Mouse (Mus musculus) forebrain, embryonic 16.5 days (tissue): ENCODE results near the gene Rspo3. TPM values are rescaled to one million over a fixed set of nuclear protein-coding genes. Genes with fewer than 3 reads are reported as not detected.
A peak's percentile ranks its signal among the peaks of the same experiment; 100 is the strongest.

ENCODE experiments used
- ATAC-seq: fragments of 200-750 bp; cut with Nextera tagmentation; 2 replicates; pipeline ENCODE4 v1.8.0; 2017; ENCODE audit warnings: mild to moderate bottlenecking, moderate library complexity
- H3K27ac ChIP-seq: fragments of 300-500 bp; sonication (generic); 2 replicates; pipeline ENCODE4 v1.5.1; 2014; ENCODE audit warnings: low read length, control low read depth
- H3K27me3 ChIP-seq: fragments of 300-500 bp; sonication (generic); replicated peaks from 2 replicates; pipeline ENCODE4 v1.6.1; 2014; ENCODE audit warnings: low read length; ENCODE audit not compliant: control insufficient read depth, insufficient read depth
- H3K36me3 ChIP-seq: fragments of 300-500 bp; sonication (generic); 2 replicates; pipeline ENCODE4 v1.6.1; 2014; ENCODE audit not compliant: control insufficient read depth, insufficient read depth
- H3K4me1 ChIP-seq: fragments of 300-500 bp; sonication (generic); replicated peaks from 2 replicates; pipeline ENCODE4 v1.6.1; 2014; ENCODE audit warnings: low read length; ENCODE audit not compliant: control insufficient read depth, insufficient read depth
- H3K4me2 ChIP-seq: fragments of 300-500 bp; sonication (generic); 2 replicates; pipeline ENCODE4 v1.6.1; 2014; ENCODE audit warnings: mild to moderate bottlenecking, low read length, control low read depth
- H3K4me3 ChIP-seq: fragments of 300-500 bp; sonication (generic); replicated peaks from 2 replicates; pipeline ENCODE4 v1.5.1; 2014; ENCODE audit warnings: mild to moderate bottlenecking, low read length, control low read depth
- H3K9ac ChIP-seq: fragments of 300-500 bp; sonication (generic); replicated peaks from 2 replicates; pipeline ENCODE4 v1.6.1; 2014; ENCODE audit warnings: low read depth, low read length, control low read depth
- H3K9me3 ChIP-seq: fragments of 300-500 bp; sonication (generic); 2 replicates; pipeline ENCODE4 v1.6.1; 2016; ENCODE audit warnings: low read length; ENCODE audit not compliant: control insufficient read depth
- WGBS: fragments of 180-500 bp; shearing (Covaris S2); extraction: QIAGEN DNeasy Blood & Tissue Kit; methylation state at CpG from one replicate; pipeline ENCODE4 v1.1.7; 2014; 5-methylcytosine and 5-hydroxymethylcytosine counted together
- polyA plus RNA-seq: library from polyadenylated mRNA; unstranded; fragments of >200 nt; fragmentation: Nextera tagmentation; extraction: Ambion mirVana; gene quantifications from 2 replicates; pipeline ENCODE4 v1.2.1, GENCODE M21; 2015

The Rspo3 gene
- polyA plus RNA-seq, 1 experiment from 2014 or later: 15.6 TPM

GRCm38 (mm10) chr10:29533846-29534829 is 1.5 kb downstream of the Rspo3 start:
- peak; percentile 24; the same call in 1 of the 2 replicates for ATAC-seq
- WGBS: under 1% methylated on average over 24 of the region's 24 CpGs
- H3K9me3 ChIP-seq: no peaks in the 10 kb centered on the region
- H3K36me3 ChIP-seq: no peaks in the 10 kb centered on the region
- H3K4me2 ChIP-seq: peak overlapping the region; percentile 78
- peak overlapping the region; percentile 71 for H3K4me3 ChIP-seq
- peak overlapping the region; percentile 46; the same call in 1 of the 2 replicates for H3K27ac ChIP-seq
- H3K9ac ChIP-seq: peak overlapping the region; percentile 78
- H3K4me1 ChIP-seq: peaks cover 27% of the 10 kb centered on the region
- 0 out of 2 replicates have a peak, but pooled peaks cover 6% of the 10 kb centered on the region for H3K27me3 ChIP-seq

DNA sequence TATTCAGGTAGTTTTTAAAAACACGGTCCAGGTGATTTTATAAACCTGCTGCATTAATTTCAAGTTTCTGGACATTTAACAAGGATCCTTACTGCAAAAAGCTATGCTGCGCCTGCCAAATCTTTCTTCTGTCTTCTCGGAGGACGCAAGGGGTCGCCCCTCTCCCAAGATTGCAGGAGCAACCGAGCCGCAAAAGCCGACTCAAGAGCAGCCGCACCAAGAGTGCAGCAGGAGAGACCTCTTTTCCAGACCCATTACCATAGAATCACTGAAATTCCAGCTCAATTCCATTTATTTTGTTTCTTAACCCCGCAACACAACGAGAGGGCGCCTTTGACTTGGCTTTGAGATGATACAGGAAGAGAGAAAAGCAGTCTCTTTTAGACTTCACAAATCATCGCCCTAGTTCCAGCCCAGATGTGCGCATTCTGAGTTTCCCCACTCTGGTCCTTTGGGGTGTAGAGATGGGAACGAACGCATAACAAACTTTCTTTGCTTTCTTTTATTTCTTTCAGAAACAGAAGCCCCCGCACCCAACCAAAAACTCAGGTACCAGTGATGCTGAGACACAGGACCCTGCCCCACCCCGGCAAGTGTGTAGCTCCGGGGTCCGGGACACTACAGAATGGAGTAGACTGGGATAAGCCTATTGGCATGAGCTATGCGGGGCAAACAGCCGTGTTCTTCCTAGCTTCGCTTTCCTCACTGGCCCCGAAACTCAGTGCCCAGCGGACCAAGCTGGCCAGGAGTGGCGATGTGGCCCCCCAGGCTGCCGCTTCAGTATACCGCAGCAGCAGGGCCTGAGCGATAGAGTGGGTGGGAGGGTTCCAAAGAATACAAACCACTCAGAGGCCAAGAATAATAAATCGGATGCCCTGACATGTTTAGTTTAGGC is 2.6 kb downstream of the Rspo3 start:
- H3K9me3 ChIP-seq: no peaks in the 10 kb centered on the region
- 1% methylated on average over 30 of the region's 30 CpGs for WGBS
- no peaks in the 10 kb centered on the region for H3K36me3 ChIP-seq
- peaks cover 24% of the 10 kb centered on the region for H3K4me1 ChIP-seq
- ATAC-seq: peak; percentile 79
- H3K27ac ChIP-seq: peak overlapping the region; percentile 46; the same call in 1 of the 2 replicates
- peak overlapping the region; percentile 78 for H3K9ac ChIP-seq
- H3K4me2 ChIP-seq: peak overlapping the region; percentile 78
- H3K4me3 ChIP-seq: peak overlapping the region; percentile 71
- H3K27me3 ChIP-seq: 0 out of 2 replicates have a peak, but pooled peaks cover 6% of the 10 kb centered on the region

DNA sequence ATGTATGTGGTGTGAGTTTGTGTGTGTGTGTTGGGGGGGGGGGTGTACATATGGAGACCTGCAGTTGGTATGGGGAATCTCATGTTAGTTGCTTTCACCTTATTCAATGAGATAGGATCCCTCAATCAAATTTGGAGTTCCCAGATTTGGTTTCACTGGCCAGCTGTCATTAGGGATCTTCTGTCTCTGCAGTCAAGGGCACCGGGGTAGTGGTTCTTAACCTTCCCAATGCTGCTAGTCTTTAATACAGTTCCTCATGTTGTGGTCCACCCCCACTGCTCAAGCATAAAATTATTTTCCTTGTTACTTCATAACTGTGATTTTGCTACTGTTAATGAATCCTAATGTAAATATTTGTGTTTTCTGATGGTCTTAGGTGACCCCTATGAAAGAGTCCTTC is 22.1 kb downstream of the Rspo3 start:
- Histone ChIP-seq H3K27me3 (no peaks in the 10 kb centered on the region), H3K27ac (no peak overlapping the region), H3K36me3 (no peaks in the 10 kb centered on the region), H3K4me3 (no peak overlapping the region), H3K4me1 (no peaks in the 10 kb centered on the region), H3K9ac (no peak overlapping the region), H3K4me2 (no peak overlapping the region), H3K9me3 (no peaks in the 10 kb centered on the region)
- ATAC-seq: no peak
- WGBS: 92% methylated on average over 1 of the region's 1 CpGs

DNA sequence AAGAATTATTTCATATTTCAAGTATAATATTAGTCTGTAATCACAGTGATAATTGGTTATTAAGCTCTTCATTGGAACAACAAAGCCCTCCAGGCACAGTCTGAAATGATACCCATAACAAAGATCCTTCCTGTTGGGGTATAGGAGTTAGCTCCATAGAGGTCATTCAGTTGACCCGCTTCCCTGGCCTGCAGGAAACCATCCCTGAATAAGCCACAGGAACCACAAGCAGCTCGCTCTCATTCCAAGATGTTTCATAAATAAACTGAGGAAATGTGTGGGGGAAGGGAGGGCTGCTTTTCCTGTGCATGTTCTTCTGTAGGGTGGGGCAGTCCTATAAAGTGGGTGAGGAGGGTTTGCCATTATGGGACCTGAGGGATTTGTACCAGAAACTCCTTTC is 27.5 kb downstream of the Rspo3 start:
- WGBS: 82% methylated on average over 2 of the region's 2 CpGs

DNA sequence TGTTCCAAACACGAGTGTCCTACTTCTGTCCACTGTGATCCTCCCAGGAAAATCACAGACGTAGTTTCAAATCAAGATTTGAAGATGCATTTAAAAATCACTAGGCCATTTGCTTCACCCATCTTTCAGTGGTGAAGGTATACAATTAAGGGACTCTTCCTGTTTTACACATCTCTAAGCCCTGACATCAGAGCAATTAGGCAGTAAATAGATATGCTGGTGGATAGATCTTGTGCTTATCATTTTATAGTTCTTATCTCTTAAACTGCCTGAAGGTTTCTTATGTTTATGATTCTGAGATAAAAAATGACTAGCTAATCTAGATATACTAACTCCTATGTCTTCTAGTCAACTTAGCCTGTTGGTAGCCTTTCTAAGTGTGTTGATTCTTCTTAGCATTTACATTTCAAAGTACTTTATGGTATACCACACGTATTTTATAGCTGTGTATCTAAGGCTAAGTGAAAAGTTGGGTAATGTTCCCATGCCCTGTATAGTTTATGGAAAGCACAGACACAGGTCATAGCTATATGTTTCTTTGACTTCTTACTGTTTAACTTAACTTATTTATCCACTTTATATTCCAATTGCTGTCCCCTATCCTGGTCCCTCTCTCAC is 38.4 kb downstream of the Rspo3 start:
- Histone ChIP-seq H3K27me3 (no peaks in the 10 kb centered on the region), H3K9ac (no peak overlapping the region), H3K36me3 (no peaks in the 10 kb centered on the region), H3K9me3 (no peaks in the 10 kb centered on the region), H3K4me2 (no peak overlapping the region), H3K4me1 (no peaks in the 10 kb centered on the region), H3K27ac (no peak overlapping the region), H3K4me3 (no peak overlapping the region)
- WGBS: 65% methylated on average over 3 of the region's 3 CpGs
- no peak for ATAC-seq

More for the DNA sequence above, 27.5 kb downstream of the Rspo3 start:
- no peaks in the 10 kb centered on the region for H3K27me3 ChIP-seq
- H3K9ac ChIP-seq: no peak overlapping the region
- no peak overlapping the region for H3K4me2 ChIP-seq
- H3K4me3 ChIP-seq: no peak overlapping the region
- H3K36me3 ChIP-seq: no peaks in the 10 kb centered on the region
- no peak overlapping the region for H3K27ac ChIP-seq
- no peaks in the 10 kb centered on the region for H3K4me1 ChIP-seq
- ATAC-seq: no peak
- H3K9me3 ChIP-seq: no peaks in the 10 kb centered on the region

DNA sequence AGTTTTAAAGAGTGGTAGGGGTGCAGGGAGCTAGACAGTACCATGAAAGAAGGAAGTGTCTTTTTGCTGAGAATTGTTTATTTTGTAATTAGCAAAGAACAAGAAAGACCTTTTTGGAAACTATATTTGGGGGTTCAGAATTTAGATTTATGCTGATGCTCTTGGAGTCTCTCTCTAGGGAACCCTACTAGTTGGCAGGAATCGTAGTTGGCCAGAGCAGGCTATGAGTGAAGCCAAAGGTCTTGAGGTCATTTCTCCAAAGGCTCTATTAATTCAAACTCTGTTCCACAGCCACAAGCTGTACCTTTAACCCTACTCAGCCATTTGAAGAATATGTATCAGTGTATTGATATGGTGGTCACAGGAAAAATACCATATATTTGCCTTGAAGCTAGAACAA is 41.7 kb downstream of the Rspo3 start:
- H3K9me3 ChIP-seq: no peaks in the 10 kb centered on the region
- no peak overlapping the region for H3K9ac ChIP-seq
- no peak overlapping the region for H3K4me2 ChIP-seq
- H3K27ac ChIP-seq: no peak overlapping the region
- no peak for ATAC-seq
- 0 out of 2 replicates have a peak, but pooled peaks cover 2% of the 10 kb centered on the region for H3K36me3 ChIP-seq
- no peak overlapping the region for H3K4me3 ChIP-seq
- WGBS: 86% methylated on average over 1 of the region's 1 CpGs
- H3K4me1 ChIP-seq: no peaks in the 10 kb centered on the region
- H3K27me3 ChIP-seq: no peaks in the 10 kb centered on the region

- no peak overlapping the region for H3K27ac ChIP-seq
- no peaks in the 10 kb centered on the region for H3K36me3 ChIP-seq
- no peaks in the 10 kb centered on the region for H3K4me1 ChIP-seq
- H3K9me3 ChIP-seq: no peaks in the 10 kb centered on the region
- no peak overlapping the region for H3K9ac ChIP-seq
- no peak for ATAC-seq
- no peak overlapping the region for H3K4me3 ChIP-seq
- no peaks in the 10 kb centered on the region for H3K27me3 ChIP-seq
- no peak overlapping the region for H3K4me2 ChIP-seq
- 80% methylated on average over 1 of the region's 1 CpGs for WGBS
These were observed 54.7 kb downstream of the Rspo3 start for GRCm38 (mm10) chr10:29480945-29481344.

GRCm38 (mm10) chr10:29479401-29479800 is 56.3 kb downstream of the Rspo3 start:
- Histone ChIP-seq H3K36me3 (no peaks in the 10 kb centered on the region), H3K9me3 (no peaks in the 10 kb centered on the region), H3K9ac (no peak overlapping the region), H3K27me3 (no peaks in the 10 kb centered on the region), H3K27ac (no peak overlapping the region), H3K4me1 (no peaks in the 10 kb centered on the region), H3K4me2 (no peak overlapping the region), H3K4me3 (no peak overlapping the region)
- ATAC-seq: no peak
- 80% methylated on average over 3 of the region's 3 CpGs for WGBS
